ENCODE assay signal across 13 mouse cellular contexts in the genomic region with DNA sequence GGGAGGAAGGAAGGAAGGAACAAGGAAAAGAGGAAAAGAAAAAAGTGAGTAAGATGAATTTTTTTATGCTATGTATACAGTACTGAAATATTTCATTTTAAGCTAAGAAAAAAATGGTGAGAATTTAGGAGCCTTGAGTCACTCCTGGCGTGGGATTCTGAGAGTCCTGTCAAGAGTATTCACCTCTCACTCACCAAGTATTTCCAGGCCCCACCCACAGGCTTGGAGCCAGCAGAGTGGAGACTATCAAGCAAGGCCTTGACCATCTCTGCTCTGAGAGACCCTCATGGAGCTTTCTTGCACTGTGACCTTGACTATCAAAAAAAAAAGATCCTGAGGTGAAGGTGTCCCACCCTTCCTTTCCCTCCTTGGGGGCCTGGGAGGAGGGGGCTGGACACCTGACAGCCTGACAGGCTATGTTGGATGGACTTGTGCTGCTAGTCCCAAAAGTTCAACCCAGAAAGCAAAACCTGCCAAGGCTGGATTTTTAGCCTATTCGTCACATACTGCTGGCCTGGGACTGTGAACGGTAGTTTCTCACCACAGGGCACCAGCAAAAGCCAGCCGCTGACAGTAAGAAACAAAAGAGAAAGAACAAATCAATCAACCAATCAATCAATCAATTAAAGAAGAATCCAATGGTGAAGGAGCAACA.
"Had no signal": no experiment of that assay in that cellular context is flagged by ENCODE, and none has a peak within 500 bp of the region (broad histone marks: within the 10 kb centered on the region; RNA-seq: fewer than 3 reads in every experiment).

No protein-coding gene starts in this region.

- H3K27ac ChIP-seq: kidney, embryonic 15.5 days; left cerebral cortex, adult 2 months; limb, embryonic 15.5 days; liver, embryonic 14.5 days; midbrain, embryonic 10.5 days; midbrain, embryonic 15.5 days; neural tube, embryonic 13.5 days; stomach, embryonic 15.5 days had no signal

- H3K4me1 ChIP-seq: kidney, embryonic 15.5 days; limb, embryonic 15.5 days; midbrain, embryonic 10.5 days; midbrain, embryonic 15.5 days; neural tube, embryonic 13.5 days; stomach, embryonic 15.5 days had no signal

- H3K27me3 ChIP-seq: kidney, embryonic 15.5 days; limb, embryonic 15.5 days; midbrain, embryonic 15.5 days; neural tube, embryonic 13.5 days; stomach, embryonic 15.5 days had no signal

- H3K9ac ChIP-seq: kidney, embryonic 15.5 days; limb, embryonic 15.5 days; liver, embryonic 14.5 days; midbrain, embryonic 15.5 days; neural tube, embryonic 13.5 days; stomach, embryonic 15.5 days had no signal

- H3K4me3 ChIP-seq: kidney, embryonic 15.5 days; left cerebral cortex, adult 2 months; limb, embryonic 15.5 days; midbrain, embryonic 10.5 days; midbrain, embryonic 15.5 days; neural tube, embryonic 13.5 days; stomach, embryonic 15.5 days had no signal

- DNase-seq: kidney, adult 18-20 months; kidney, postnatal 14 days; lung, postnatal 4 days; retina, postnatal 1 day; thymus, postnatal 36 days had no signal

- H3K36me3 ChIP-seq: kidney, embryonic 15.5 days; limb, embryonic 15.5 days; midbrain, embryonic 10.5 days; midbrain, embryonic 15.5 days; neural tube, embryonic 13.5 days; stomach, embryonic 15.5 days had no signal

- H3K9me3 ChIP-seq: kidney, embryonic 15.5 days; limb, embryonic 15.5 days; midbrain, embryonic 15.5 days; stomach, embryonic 15.5 days had no signal

- ATAC-seq: midbrain, embryonic 15.5 days had no signal

- H3K4me2 ChIP-seq: kidney, embryonic 15.5 days; limb, embryonic 15.5 days; midbrain, embryonic 15.5 days; neural tube, embryonic 13.5 days; stomach, embryonic 15.5 days had no signal
